Mouse (Mus musculus) heart, postnatal 0 days (tissue): ENCODE data around the gene 1700021F07Rik. TPM values are rescaled to one million over a fixed set of nuclear protein-coding genes. Genes with fewer than 3 reads are reported as not detected.

Experiments
- ATAC-seq: fragments of 200-750 bp; cut with Nextera tagmentation; 2 replicates; pipeline ENCODE4 v1.8.0; 2017; ENCODE audit warnings: low read depth, moderate number of reproducible peaks, moderate library complexity; ENCODE audit not compliant: insufficient read depth
- DNase-seq: peaks from one replicate; pipeline ENCODE4 v3.0.0-alpha.2; 2016; ENCODE audit warnings: low spot score
- H3K27ac ChIP-seq: fragments of 300-500 bp; sonication (generic); 2 replicates; pipeline ENCODE4 v1.5.1; 2014; ENCODE audit warnings: low read depth, mild to moderate bottlenecking
- H3K27me3 ChIP-seq: fragments of 300-500 bp; sonication (generic); 2 replicates; pipeline ENCODE4 v1.6.1; 2014; ENCODE audit warnings: low read length, mixed read lengths; ENCODE audit not compliant: control insufficient read depth, insufficient read depth
- H3K36me3 ChIP-seq: fragments of 300-500 bp; sonication (generic); replicated peaks from 2 replicates; pipeline ENCODE4 v1.6.1; 2014; ENCODE audit warnings: low read length, mixed read lengths; ENCODE audit not compliant: control insufficient read depth, insufficient read depth
- H3K4me1 ChIP-seq: fragments of 300-500 bp; sonication (generic); 2 replicates; pipeline ENCODE4 v1.6.1; 2014; ENCODE audit warnings: antibody characterized with exemption; ENCODE audit not compliant: control insufficient read depth, insufficient read depth
- H3K4me2 ChIP-seq: fragments of 300-500 bp; sonication (generic); 2 replicates; pipeline ENCODE4 v1.6.1; 2014; ENCODE audit warnings: low read depth, mild to moderate bottlenecking, low read length, moderate library complexity
- H3K4me3 ChIP-seq: fragments of 300-500 bp; sonication (generic); 2 replicates; pipeline ENCODE4 v1.5.1; 2014; ENCODE audit warnings: low read depth, low read length
- H3K9ac ChIP-seq: fragments of 300-500 bp; sonication (generic); replicated peaks from 2 replicates; pipeline ENCODE4 v1.6.1; 2014; ENCODE audit warnings: low read depth, low read length, mixed read lengths
- H3K9me3 ChIP-seq: fragments of 300-500 bp; sonication (generic); replicated peaks from 2 replicates; pipeline ENCODE4 v1.6.1; 2016; ENCODE audit warnings: low read length; ENCODE audit not compliant: control insufficient read depth
- CTCF ChIP-seq: IDR thresholded peaks from 2 replicates; pipeline ENCODE4 v1.5.1; 2016; ENCODE audit warnings: antibody characterized with exemption, control low read depth, low read depth
- EP300 ChIP-seq: IDR thresholded peaks from 2 replicates; pipeline ENCODE4 v1.6.1; 2016; ENCODE audit warnings: antibody characterized with exemption, low read depth
- WGBS: fragments of 180-500 bp; shearing (Covaris S2); extraction: QIAGEN DNeasy Blood & Tissue Kit; methylation state at CpG from one replicate; pipeline ENCODE4 v1.1.7; 2014; 5-methylcytosine and 5-hydroxymethylcytosine counted together
- polyA plus RNA-seq: library from polyadenylated mRNA; unstranded; fragments of >200 nt; fragmentation: Nextera tagmentation; extraction: Ambion mirVana; gene quantifications from 2 replicates; pipeline ENCODE4 v1.2.1, GENCODE M21; 2015
- total RNA-seq: library from RNA; depleted of rRNA; stranded (reverse); fragments of >200 nt; gene quantifications from 2 replicates; pipeline ENCODE4 v1.2.3, GENCODE M21; 2014; ENCODE audit warnings: low replicate concordance; rRNA removed

Gene 1700021F07Rik
- total and polyA plus RNA-seq, 2 experiments from 2014 or later: not detected

GRCm38 (mm10) chr2:173564179-173564578, 41.8 kb downstream of the 1700021F07Rik start:
- H3K27me3 ChIP-seq: no peaks in the 10 kb centered on the region
- TF ChIP-seq EP300: no peak
- no peak for TF ChIP-seq CTCF
- H3K9ac ChIP-seq: no peak overlapping the region
- H3K4me2 ChIP-seq: no peak overlapping the region
- H3K9me3 ChIP-seq: no peaks in the 10 kb centered on the region
- H3K27ac ChIP-seq: peak overlapping the region; percentile 15; the same call in 1 of the 2 replicates
- DNase-seq: no peak
- H3K4me3 ChIP-seq: no peak overlapping the region
- ATAC-seq: no peak
- no peaks in the 10 kb centered on the region for H3K4me1 ChIP-seq
- no peaks in the 10 kb centered on the region for H3K36me3 ChIP-seq
- 60% methylated on average over 9 of the region's 9 CpGs for WGBS

Other genes starting within 250 kb of the 1700021F07Rik start
- gene Pmepa1, start 246.1 kb upstream of the 1700021F07Rik start, total RNA-seq: 6.3 and 12.9 TPM in 2 replicates
- 4.3 and 4.4 TPM in 2 replicates for gene Pmepa1, start 246.1 kb upstream of the 1700021F07Rik start, polyA plus RNA-seq
- not detected in 2 replicates for gene Ankrd60, start 55.8 kb downstream of the 1700021F07Rik start, total RNA-seq
- not detected in 2 replicates for gene Ankrd60, start 55.8 kb downstream of the 1700021F07Rik start, polyA plus RNA-seq
- 18.2 and 25.2 TPM in 2 replicates for gene Rab22a, start 137.2 kb downstream of the 1700021F07Rik start, total RNA-seq
- gene Rab22a, start 137.2 kb downstream of the 1700021F07Rik start, polyA plus RNA-seq: 30.8 and 31.4 TPM in 2 replicates
- gene 1700010B08Rik, start 196.8 kb downstream of the 1700021F07Rik start, total RNA-seq: not detected in 2 replicates
- not detected in 2 replicates for gene 1700010B08Rik, start 196.8 kb downstream of the 1700021F07Rik start, polyA plus RNA-seq
- 25.8 and 26.8 TPM in 2 replicates for gene Vapb, start 214.9 kb downstream of the 1700021F07Rik start, total RNA-seq
- 11.2 and 11.9 TPM in 2 replicates for gene Vapb, start 214.9 kb downstream of the 1700021F07Rik start, polyA plus RNA-seq